ENCODE assay signal across 8 mouse cellular contexts in genomic region chrX:21088645-21088982, GRCm38 (mm10). TPM values are rescaled to one million over a fixed set of nuclear protein-coding genes. Genes with fewer than 3 reads are reported as not detected.
A peak's percentile ranks its signal among the peaks of the same experiment; 100 is the strongest.
DNase-seq lines count a peak whose midpoint lies in the region; ATAC-seq and TF ChIP-seq lines count a peak whose summit lies in the region.

No protein-coding gene starts in this region.

- H3K27ac ChIP-seq in embryonic facial prominence, embryonic 15.5 days (replicated peaks): peak overlapping the region; percentile 80; the same call in 1 of the 2 replicates
- no peak overlapping the region for H3K27ac ChIP-seq in intestine, embryonic 16.5 days (ENCODE audit: low read length)
- peak overlapping the region; percentile 88 for H3K27ac ChIP-seq in neural tube, embryonic 13.5 days (replicated peaks)

- no peaks in the 10 kb centered on the region for H3K4me1 ChIP-seq in lung, adult 2 months (ENCODE audit: control insufficient read depth, insufficient read depth, low read length)
- no peaks in the 10 kb centered on the region for H3K4me1 ChIP-seq in embryonic facial prominence, embryonic 15.5 days
- H3K4me1 ChIP-seq in intestine, embryonic 16.5 days (ENCODE audit: control insufficient read depth, insufficient read depth, low read length): no peaks in the 10 kb centered on the region
- no peaks in the 10 kb centered on the region for H3K4me1 ChIP-seq in neural tube, embryonic 13.5 days (replicated peaks)

- peak overlapping the region; percentile 46 for H3K4me2 ChIP-seq in embryonic facial prominence, embryonic 15.5 days (replicated peaks)
- peak overlapping the region; percentile 57 for H3K4me2 ChIP-seq in intestine, embryonic 16.5 days (ENCODE audit: low read depth, low read length)
- peak overlapping the region; percentile 55 for H3K4me2 ChIP-seq in neural tube, embryonic 13.5 days

- no peak for TF ChIP-seq CTCF in lung, adult 2 months (IDR thresholded peaks at IDR 0.05; ENCODE audit: insufficient read depth, low read length)

- H3K9me3 ChIP-seq in embryonic facial prominence, embryonic 15.5 days (replicated peaks): no peaks in the 10 kb centered on the region; the same call in 1 of the 2 replicates
- no peaks in the 10 kb centered on the region for H3K9me3 ChIP-seq in intestine, embryonic 16.5 days (ENCODE audit: control insufficient read depth, low read length)
- H3K9me3 ChIP-seq in neural tube, embryonic 13.5 days: no peaks in the 10 kb centered on the region

- no peak for TF ChIP-seq POLR2A in lung, adult 2 months (IDR thresholded peaks at IDR 0.05; ENCODE audit: borderline replicate concordance, extremely low read depth, low read depth, low read length)

- 38% methylated on average over 6 of the region's 6 CpGs for WGBS in lung, adult 2 months
- 40% methylated on average over 6 of the region's 6 CpGs for WGBS in embryonic facial prominence, embryonic 15.5 days
- 31% methylated on average over 6 of the region's 6 CpGs for WGBS in intestine, embryonic 16.5 days
- WGBS in neural tube, embryonic 13.5 days: 29% methylated on average over 6 of the region's 6 CpGs

- H3K4me3 ChIP-seq in lung, adult 2 months (replicated peaks; ENCODE audit: extremely low read depth, low read depth, low read length): peak overlapping the region; percentile 81
- peak overlapping the region; percentile 47 for H3K4me3 ChIP-seq in embryonic facial prominence, embryonic 15.5 days (replicated peaks)
- peak overlapping the region; percentile 43 for H3K4me3 ChIP-seq in intestine, embryonic 16.5 days (ENCODE audit: low read length)
- peak overlapping the region; percentile 45 for H3K4me3 ChIP-seq in neural tube, embryonic 13.5 days

- H3K9ac ChIP-seq in embryonic facial prominence, embryonic 15.5 days: no peak overlapping the region
- peak overlapping the region; percentile 59; the same call in 1 of the 2 replicates for H3K9ac ChIP-seq in intestine, embryonic 16.5 days (ENCODE audit: low read depth, low read length)
- peak overlapping the region; percentile 64 for H3K9ac ChIP-seq in neural tube, embryonic 13.5 days

- no peak for DNase-seq in lung, adult 2 months
- no peak for DNase-seq in lung, postnatal 36 days
- no peak for DNase-seq in embryo, embryonic 11 days
- no peak for DNase-seq in thymus, adult 18-20 months
- no peak for DNase-seq in thymus, postnatal 25 days

- peak; percentile 34; the same call in 1 of the 2 replicates for ATAC-seq in embryonic facial prominence, embryonic 15.5 days (ENCODE audit: insufficient number of reproducible peaks, low FRiP score, low TSS enrichment, low read depth)
- no peak; the same call in 1 of the 2 replicates for ATAC-seq in intestine, embryonic 16.5 days
- peak; percentile 73 for ATAC-seq in neural tube, embryonic 13.5 days (ENCODE audit: low read depth)

- no peaks in the 10 kb centered on the region for H3K36me3 ChIP-seq in embryonic facial prominence, embryonic 15.5 days
- no peaks in the 10 kb centered on the region for H3K36me3 ChIP-seq in intestine, embryonic 16.5 days (ENCODE audit: control insufficient read depth, insufficient read depth, low read length)
- H3K36me3 ChIP-seq in neural tube, embryonic 13.5 days: peaks cover 2% of the 10 kb centered on the region

- H3K27me3 ChIP-seq in embryonic facial prominence, embryonic 15.5 days: no peaks in the 10 kb centered on the region
- H3K27me3 ChIP-seq in intestine, embryonic 16.5 days (replicated peaks; ENCODE audit: control insufficient read depth, insufficient read depth, low read length): no peaks in the 10 kb centered on the region
- no peaks in the 10 kb centered on the region for H3K27me3 ChIP-seq in neural tube, embryonic 13.5 days

RNA-seq across cellular contexts. Expression of gene Zfp300, which starts 0.7 kb away (rescaled TPM):
- 0.14 and 0.24 TPM in 2 replicates for polyA plus RNA-seq in lung, adult 2 months (2012; rRNA removed)
- polyA plus RNA-seq in embryonic facial prominence, embryonic 15.5 days (2015; fragmentation: Nextera tagmentation; extraction: Ambion mirVana): 1.8 and 2.5 TPM in 2 replicates
- 1.0 and 1.1 TPM in 2 replicates for polyA plus RNA-seq in intestine, embryonic 16.5 days (2015; fragmentation: Nextera tagmentation; extraction: Ambion mirVana)
- polyA plus RNA-seq in neural tube, embryonic 13.5 days (2015; fragmentation: Nextera tagmentation; extraction: Ambion mirVana): 3.9 and 4.1 TPM in 2 replicates

RNA-seq across cellular contexts. Expression of gene Spaca5, which starts 20.4 kb away (rescaled TPM):
- not detected in 2 replicates for polyA plus RNA-seq in lung, adult 2 months (2012; rRNA removed)
- polyA plus RNA-seq in embryonic facial prominence, embryonic 15.5 days (2015; fragmentation: Nextera tagmentation; extraction: Ambion mirVana): not detected in 2 replicates
- not detected in 2 replicates for polyA plus RNA-seq in intestine, embryonic 16.5 days (2015; fragmentation: Nextera tagmentation; extraction: Ambion mirVana)
- polyA plus RNA-seq in neural tube, embryonic 13.5 days (2015; fragmentation: Nextera tagmentation; extraction: Ambion mirVana): not detected in 2 replicates

RNA-seq across cellular contexts. Expression of gene Zfp182, which starts 26.5 kb away (rescaled TPM):
- 0.86 and 1.3 TPM in 2 replicates for polyA plus RNA-seq in lung, adult 2 months (2012; rRNA removed)
- 6.1 and 6.5 TPM in 2 replicates for polyA plus RNA-seq in embryonic facial prominence, embryonic 15.5 days (2015; fragmentation: Nextera tagmentation; extraction: Ambion mirVana)
- 3.3 and 4.1 TPM in 2 replicates for polyA plus RNA-seq in intestine, embryonic 16.5 days (2015; fragmentation: Nextera tagmentation; extraction: Ambion mirVana)
- 8.9 and 9.0 TPM in 2 replicates for polyA plus RNA-seq in neural tube, embryonic 13.5 days (2015; fragmentation: Nextera tagmentation; extraction: Ambion mirVana)

RNA-seq across cellular contexts. Expression of gene Ssxa1, which starts 27.0 kb away (rescaled TPM):
- polyA plus RNA-seq in lung, adult 2 months (2012; rRNA removed): not detected in 2 replicates
- not detected in 2 replicates for polyA plus RNA-seq in embryonic facial prominence, embryonic 15.5 days (2015; fragmentation: Nextera tagmentation; extraction: Ambion mirVana)
- polyA plus RNA-seq in intestine, embryonic 16.5 days (2015; fragmentation: Nextera tagmentation; extraction: Ambion mirVana): not detected in 2 replicates
- not detected in 2 replicates for polyA plus RNA-seq in neural tube, embryonic 13.5 days (2015; fragmentation: Nextera tagmentation; extraction: Ambion mirVana)
